Mouse (Mus musculus): Measurements from ENCODE around the gene Ap1m1.

The Ap1m1 gene

GRCm38 (mm10) chr8:72239499-72240402 is at the start of gene Ap1m1:
TSS of gene Ap1m1 (plus strand) at chr8:72240018.
- peak; percentile 97 for DNase-seq

- no peak for DNase-seq
Observed at GRCm38 (mm10) chr8:72190215-72190539, 49.6 kb upstream of the Ap1m1 start.

- DNase-seq = no peak
Observed at GRCm38 (mm10) chr8:72192065-72192464, 47.8 kb upstream of the Ap1m1 start.

- DNase-seq = no peak
Observed at GRCm38 (mm10) chr8:72197997-72198396, 41.8 kb upstream of the Ap1m1 start.

- DNase-seq = no peak
Observed at GRCm38 (mm10) chr8:72208582-72208981, 31.2 kb upstream of the Ap1m1 start.

- DNase-seq = no peak
Observed at GRCm38 (mm10) chr8:72210222-72210621, 29.6 kb upstream of the Ap1m1 start.

- no peak for DNase-seq
Observed at GRCm38 (mm10) chr8:72210710-72211109, 29.1 kb upstream of the Ap1m1 start.

GRCm38 (mm10) chr8:72211846-72212245 is 28.0 kb upstream of the Ap1m1 start:
- DNase-seq = no peak

GRCm38 (mm10) chr8:72212751-72213150 is 27.1 kb upstream of the Ap1m1 start, which contains the start of gene Cib3:
TSS of gene Cib3 (minus strand) at chr8:72212837.
- DNase-seq = no peak

GRCm38 (mm10) chr8:72213536-72213935 is 26.3 kb upstream of the Ap1m1 start, which contains the start of gene Gm11034:
TSS of gene Gm11034 (minus strand) at chr8:72213636.
- no peak for DNase-seq

GRCm38 (mm10) chr8:72215060-72215459 is 24.8 kb upstream of the Ap1m1 start:
- DNase-seq = no peak

GRCm38 (mm10) chr8:72215871-72216270 is 23.9 kb upstream of the Ap1m1 start:
- no peak for DNase-seq

- DNase-seq = no peak
Observed at GRCm38 (mm10) chr8:72218781-72219540, 20.9 kb upstream of the Ap1m1 start.

- DNase-seq = peak; percentile 85
Observed at GRCm38 (mm10) chr8:72219541-72220363, 20.1 kb upstream of the Ap1m1 start, which contains the start of gene Fam32a. TSS of gene Fam32a (plus strand) at chr8:72219730.

- DNase-seq = no peak
Observed at GRCm38 (mm10) chr8:72220758-72221157, 19.1 kb upstream of the Ap1m1 start.

GRCm38 (mm10) chr8:72222656-72223055 is 17.2 kb upstream of the Ap1m1 start:
- no peak for DNase-seq

GRCm38 (mm10) chr8:72240403-72240763 is 565 bp downstream of the Ap1m1 start:
- DNase-seq = no peak

- peak; percentile 23 for DNase-seq
Observed at GRCm38 (mm10) chr8:72240951-72241350, 1.1 kb downstream of the Ap1m1 start.

- no peak for DNase-seq
Observed at GRCm38 (mm10) chr8:72242226-72242625, 2.4 kb downstream of the Ap1m1 start.

- DNase-seq = no peak
Observed at GRCm38 (mm10) chr8:72244610-72245009, 4.8 kb downstream of the Ap1m1 start.

GRCm38 (mm10) chr8:72257171-72257901 is 17.5 kb downstream of the Ap1m1 start:
- DNase-seq = no peak

GRCm38 (mm10) chr8:72257902-72258238 is 18.1 kb downstream of the Ap1m1 start:
- no peak for DNase-seq

All from cerebellum, adult 11 months (tissue).